ENCODE assay signal across 12 mouse cellular contexts in genomic region chr5:33014096-33014495, GRCm38 (mm10). TPM values are rescaled to one million over a fixed set of nuclear protein-coding genes. Genes with fewer than 3 reads are reported as not detected.
DNase-seq lines count a peak whose midpoint lies in the region.
"Had no signal": no experiment of that assay in that cellular context is flagged by ENCODE, and none has a peak within 500 bp of the region (broad histone marks: within the 10 kb centered on the region; RNA-seq: fewer than 3 reads in every experiment).

No protein-coding gene starts in this region.

- peak; percentile 52 for DNase-seq in adrenal gland, adult 2 months
- no peak for DNase-seq in adrenal gland, postnatal 25 days
- DNase-seq: adrenal gland, adult 8-10 months; adrenal gland, postnatal 10 days; adrenal gland, postnatal 14 days; B cell, adult 2 months; cerebellum, adult 11 months; cerebellum, adult 11-12 months; cerebellum, adult 18-20 months; cerebellum, adult 2 months; cerebellum, adult 8-10 months; cerebellum, adult 9-10 months had no signal

RNA-seq across cellular contexts. Expression of gene Ywhah, which starts 4.5 kb away (rescaled TPM):
- 100 to 1,000 TPM; 167 to 190 TPM for total RNA-seq in adrenal gland, adult 2 months (2021)
- polyA plus RNA-seq in adrenal gland, adult 2 months (2012; rRNA removed) = 128 and 132 TPM in 2 replicates
- total RNA-seq in adrenal gland, postnatal 25 days (2021) = 201 and 209 TPM in 2 replicates
